Mouse (Mus musculus) ovary, postnatal 36 days (tissue): Measurements from ENCODE around the gene Wdsub1.

Source experiments
- DNase-seq: peaks from one replicate; pipeline ENCODE4 v3.0.0; 2022; ENCODE audit warnings: low spot score, mixed read lengths

Gene Wdsub1

GRCm38 (mm10) chr2:59841189-59841939, 41.0 kb downstream of the Wdsub1 start:
- no peak for DNase-seq

- no peak for DNase-seq
Measured at GRCm38 (mm10) chr2:59840191-59840590, 42.2 kb downstream of the Wdsub1 start.

DNA sequence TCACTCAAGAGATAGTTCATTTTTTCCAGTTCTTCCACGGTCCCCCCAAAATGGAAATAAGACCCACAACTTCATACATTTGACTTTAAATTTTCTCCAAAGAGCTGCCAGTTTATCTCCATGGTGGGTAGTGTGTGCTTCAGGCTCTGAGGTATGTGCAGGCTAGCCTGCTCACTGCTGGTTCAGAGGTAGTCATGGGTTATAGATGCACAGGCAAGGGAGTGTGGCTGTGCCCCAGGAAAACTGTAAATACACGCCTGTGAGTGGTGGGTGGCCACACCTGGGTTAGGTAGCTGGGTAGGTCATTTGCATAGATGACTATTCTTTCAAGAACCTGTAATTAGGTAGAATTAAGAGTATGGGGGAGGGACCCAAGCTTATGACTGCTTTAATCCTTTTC, 42.6 kb downstream of the Wdsub1 start:
- DNase-seq: no peak

DNA sequence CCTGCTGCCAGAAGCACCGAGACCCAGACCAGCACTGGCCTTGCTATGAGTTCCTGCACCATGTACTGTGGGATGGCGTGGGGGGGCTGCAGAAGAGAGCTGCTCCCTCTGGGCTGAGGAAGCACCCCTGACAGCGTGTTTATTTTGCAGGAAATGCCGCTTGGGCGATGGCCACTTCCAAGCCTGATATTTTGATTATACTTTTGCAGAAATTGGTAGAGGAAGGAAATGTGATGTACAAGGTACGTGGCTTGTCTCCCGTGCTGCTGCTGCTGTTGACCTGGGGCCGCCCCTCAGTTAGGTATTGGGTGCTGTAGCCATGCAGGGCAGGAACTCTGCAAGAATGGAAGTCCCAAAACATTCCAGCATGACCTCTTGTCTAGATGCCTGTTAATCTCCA, 43.6 kb downstream of the Wdsub1 start:
- no peak for DNase-seq

DNA sequence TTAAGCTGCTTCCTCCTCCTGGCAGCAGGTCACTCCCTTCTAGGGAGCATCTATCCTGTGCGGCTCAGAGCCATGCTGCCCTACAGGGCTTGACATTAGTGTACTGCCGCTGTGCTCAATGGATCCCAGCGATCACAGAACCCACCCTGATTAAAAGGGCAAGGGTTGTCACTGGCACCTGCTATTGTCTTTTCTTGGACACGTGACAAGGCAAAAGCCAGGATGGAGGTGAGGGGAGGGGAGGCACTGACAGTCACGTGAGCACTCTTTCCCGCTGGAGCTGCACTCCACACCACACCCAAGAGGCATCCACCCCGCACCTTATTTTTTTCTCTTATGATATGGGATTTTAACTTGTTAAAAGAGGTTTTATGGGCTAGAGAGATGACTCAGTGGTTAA, 50.6 kb downstream of the Wdsub1 start:
- no peak for DNase-seq

GRCm38 (mm10) chr2:59830940-59831339, 51.5 kb downstream of the Wdsub1 start:
- no peak for DNase-seq

DNA sequence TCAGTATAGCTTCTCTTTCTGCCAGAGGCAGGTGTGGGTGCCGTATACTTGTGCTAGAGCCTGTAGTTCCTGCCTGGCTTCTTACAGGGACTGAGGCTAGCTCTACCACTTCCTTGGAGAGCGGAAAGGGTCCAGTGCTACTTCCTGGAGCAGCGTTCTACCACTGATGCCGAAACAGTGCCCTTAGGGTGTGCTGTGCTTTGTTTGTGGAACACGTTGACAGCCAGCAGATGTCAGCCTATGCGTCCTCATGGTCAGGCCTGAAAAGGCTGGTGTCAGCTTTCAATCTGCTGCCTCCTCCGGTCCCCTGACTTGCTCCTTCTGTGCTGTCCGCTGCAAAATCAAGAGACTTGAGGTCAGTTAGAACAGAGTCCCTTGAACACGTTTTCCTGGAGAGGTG, 52.2 kb downstream of the Wdsub1 start:
- DNase-seq: no peak

- DNase-seq: no peak
Measured at GRCm38 (mm10) chr2:59829718-59830117, 52.7 kb downstream of the Wdsub1 start.

GRCm38 (mm10) chr2:59828777-59829508, 53.4 kb downstream of the Wdsub1 start:
- no peak for DNase-seq

DNA sequence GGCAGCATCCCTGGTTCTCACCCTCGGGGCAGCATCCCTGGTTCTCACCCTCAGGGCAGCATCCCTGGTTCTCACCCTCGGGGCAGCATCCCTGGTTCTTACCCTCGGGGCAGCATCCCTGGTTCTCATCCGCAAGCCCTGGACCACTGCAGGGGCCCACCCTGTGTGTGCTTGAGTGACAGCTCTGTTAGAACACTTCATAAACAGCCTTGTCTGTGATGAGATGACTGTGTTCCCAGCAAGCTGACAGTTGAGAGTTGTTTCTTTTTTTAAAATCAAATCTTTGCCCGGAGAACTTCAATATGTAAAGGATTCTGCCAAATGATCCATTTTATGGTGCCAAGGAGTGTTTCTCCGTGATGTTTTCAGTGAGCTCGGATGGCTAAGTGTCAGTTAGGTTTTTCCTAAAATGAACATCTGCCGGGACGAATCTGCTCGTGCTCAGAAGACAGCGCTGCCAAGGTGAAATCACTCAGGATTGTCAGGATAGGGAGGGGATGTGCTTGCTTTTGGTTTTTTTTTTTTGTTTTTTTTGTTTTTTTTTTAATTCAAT, 54.2 kb downstream of the Wdsub1 start:
- no peak for DNase-seq

DNA sequence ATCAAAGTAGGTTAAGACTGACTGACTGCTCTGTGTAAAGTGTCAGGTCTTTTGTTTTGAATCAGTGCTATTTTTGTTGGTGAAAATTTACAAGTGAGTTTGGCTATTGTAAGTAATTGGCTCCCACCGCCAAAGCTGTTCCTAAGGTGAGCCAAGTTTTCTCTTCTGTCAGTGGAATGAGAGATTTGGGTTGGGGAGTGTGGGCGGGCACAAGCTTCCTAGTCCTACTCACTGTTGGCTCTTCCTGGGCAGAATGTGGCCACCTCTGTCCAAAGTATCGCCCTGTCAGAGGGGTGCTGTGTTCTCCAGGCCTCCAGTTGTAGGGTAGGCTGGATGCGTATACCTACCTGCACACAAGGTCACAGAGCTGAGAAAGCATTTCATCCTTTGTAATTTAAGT, 57.0 kb downstream of the Wdsub1 start:
- DNase-seq: no peak

- DNase-seq: no peak
Measured at GRCm38 (mm10) chr2:59824289-59824688, 58.1 kb downstream of the Wdsub1 start.

GRCm38 (mm10) chr2:59821044-59821443, 61.3 kb downstream of the Wdsub1 start:
- no peak for DNase-seq

GRCm38 (mm10) chr2:59820088-59820487, 62.3 kb downstream of the Wdsub1 start:
- DNase-seq: no peak

DNA sequence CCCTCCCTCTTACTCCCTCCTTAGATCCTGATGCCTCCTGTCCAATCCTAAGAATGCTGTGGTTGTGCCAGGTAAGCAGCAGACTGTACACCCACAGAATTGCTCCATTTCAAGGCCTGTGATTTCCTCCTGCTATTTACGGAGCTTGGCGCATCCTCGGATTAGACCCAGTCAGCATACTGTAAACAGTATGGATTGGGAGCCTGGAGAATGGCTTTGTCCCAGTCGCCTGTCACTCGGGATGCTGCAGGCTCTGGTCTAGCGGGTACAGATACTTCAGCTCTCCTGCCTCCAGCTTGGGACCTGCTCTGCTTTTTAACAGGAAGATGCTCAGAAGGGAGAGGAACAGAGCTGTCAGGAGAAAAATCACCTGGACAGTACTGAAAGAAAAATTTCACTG, 63.0 kb downstream of the Wdsub1 start:
- no peak for DNase-seq

DNA sequence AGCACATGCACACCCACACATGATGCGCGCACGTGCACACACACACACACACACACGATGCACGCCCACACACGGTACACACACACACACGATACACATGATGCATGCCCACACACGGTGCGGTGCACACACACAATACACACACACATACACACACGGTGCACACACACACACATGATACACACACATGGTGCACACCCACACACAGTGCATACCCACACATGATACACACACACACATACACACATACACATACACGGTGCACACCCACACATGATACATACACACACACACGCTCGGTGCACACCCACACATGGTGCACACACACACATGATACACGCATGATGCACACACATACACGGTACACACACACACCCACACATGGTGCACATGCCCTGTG, 63.7 kb downstream of the Wdsub1 start:
- DNase-seq: no peak

- no peak for DNase-seq
Measured at GRCm38 (mm10) chr2:59814997-59815396, 67.4 kb downstream of the Wdsub1 start.

DNA sequence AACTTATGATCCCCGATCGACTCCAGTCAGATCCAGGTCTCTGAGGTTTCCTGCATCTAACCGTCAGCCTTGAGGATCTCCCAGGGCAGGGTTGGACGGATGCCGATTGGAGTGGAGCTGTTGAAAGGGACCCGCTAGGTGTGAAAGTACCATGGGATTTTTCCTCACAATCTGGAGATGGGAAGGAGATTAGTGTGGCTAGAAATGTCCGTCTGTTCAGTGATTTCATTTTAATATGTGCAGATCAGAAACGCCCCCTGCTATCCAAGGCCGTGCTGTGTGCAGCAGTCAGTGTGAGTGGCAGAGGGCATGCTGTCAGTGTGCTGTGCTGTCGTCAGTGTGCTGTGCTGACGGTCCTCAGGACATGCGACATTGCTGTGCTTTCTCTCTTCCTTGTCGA, 68.9 kb downstream of the Wdsub1 start:
- no peak for DNase-seq

DNA sequence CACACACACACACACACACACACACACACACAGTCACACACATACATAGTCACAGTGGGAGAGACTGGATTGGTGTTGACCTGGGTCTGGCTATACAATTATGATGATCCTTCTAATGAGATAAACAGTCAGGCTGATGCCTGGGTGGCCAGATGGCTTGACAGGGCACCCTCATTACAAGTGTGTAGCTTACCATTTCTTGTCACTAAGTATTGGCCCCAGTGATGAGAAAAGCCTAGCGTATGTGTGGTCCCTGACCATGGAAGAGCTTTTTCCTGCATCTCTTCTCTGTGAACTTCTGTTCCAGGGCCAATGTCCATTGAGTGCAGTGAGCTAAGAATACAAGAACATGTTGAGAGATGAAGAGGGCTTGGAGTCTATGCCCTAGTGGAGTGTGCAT, 69.8 kb downstream of the Wdsub1 start:
- DNase-seq: no peak

DNA sequence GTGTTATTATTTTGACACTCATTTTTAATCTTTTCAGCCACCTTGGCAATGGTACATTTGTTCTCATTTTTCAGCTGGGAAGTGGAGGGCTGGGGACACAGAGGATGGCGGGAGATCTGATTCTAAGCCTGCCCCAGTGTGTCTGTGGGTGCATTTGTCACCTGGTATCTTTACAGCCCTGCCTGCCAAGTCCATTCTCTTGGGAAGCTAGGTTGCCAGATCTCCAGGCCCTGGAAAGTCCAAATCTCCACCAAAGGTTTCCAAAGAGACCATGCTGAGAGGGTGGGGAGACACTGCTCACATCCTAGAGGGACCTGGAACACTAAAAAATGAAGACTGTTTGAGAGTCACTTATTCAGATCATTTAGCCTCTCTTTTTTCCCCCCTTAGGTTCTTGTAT, 71.1 kb downstream of the Wdsub1 start:
- DNase-seq: no peak

DNA sequence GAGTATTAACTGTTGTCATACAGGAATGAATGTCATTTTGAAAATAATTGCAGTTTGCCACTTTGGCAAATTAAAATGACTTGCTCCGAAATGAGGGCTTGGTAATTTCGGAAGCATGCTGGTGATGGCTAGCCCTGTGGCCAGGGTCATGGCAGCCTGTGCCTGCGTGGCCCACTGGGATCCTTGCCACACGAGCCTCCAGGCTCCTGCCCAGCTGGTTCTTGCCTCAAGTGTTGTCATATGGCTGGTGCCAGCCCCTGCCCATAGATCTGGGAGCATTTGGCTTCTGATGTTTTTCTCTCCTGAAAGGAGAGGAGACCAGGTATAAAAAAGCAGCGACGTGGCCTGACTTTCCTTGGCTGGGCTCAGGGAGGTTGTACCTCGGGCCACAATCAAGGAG, 72.4 kb downstream of the Wdsub1 start:
- DNase-seq: no peak

DNA sequence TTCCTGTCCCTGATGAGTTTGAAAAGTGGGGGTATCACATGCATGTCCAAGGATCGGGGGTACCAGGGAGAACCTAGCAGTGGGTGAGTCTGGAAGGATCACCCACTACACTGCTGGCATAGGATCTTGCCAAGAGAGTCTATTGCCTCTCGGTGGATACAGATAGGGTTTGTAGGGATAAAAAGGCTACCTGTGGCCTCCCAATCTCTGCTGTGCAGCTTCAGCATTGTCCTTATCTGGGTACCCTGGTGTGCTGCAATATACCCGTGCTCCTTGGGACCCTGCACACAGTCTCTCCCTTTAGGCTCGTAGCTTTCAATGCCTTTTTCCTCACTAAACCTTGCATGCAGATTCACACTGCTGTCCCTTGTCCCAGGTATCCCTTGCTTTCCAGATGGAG, 73.8 kb downstream of the Wdsub1 start:
- DNase-seq: no peak

- no peak for DNase-seq
Measured at GRCm38 (mm10) chr2:59806038-59806437, 76.4 kb downstream of the Wdsub1 start.
